Mouse (Mus musculus) cortical plate, adult 2 months (tissue): Measurements from ENCODE around the gene Itih4.

ENCODE experiments used
- CTCF ChIP-seq: fragments of 200-500 bp; IDR thresholded peaks from 2 replicates; pipeline ENCODE4 v1.5.1; 2011; ENCODE audit warnings: mild to moderate bottlenecking, control low read depth, low read length; ENCODE audit not compliant: insufficient read depth; ENCODE audit errors: extremely low read depth
- POLR2A ChIP-seq: fragments of 200-500 bp; IDR thresholded peaks from 2 replicates; pipeline ENCODE4 v1.6.1; 2011; ENCODE audit warnings: mild to moderate bottlenecking, low read length, control low read depth; ENCODE audit not compliant: insufficient read depth; ENCODE audit errors: extremely low read depth

GRCm38 (mm10) chr14:30913404-30913803, 27.1 kb downstream of the Itih4 start:
- no peak for TF ChIP-seq CTCF
- TF ChIP-seq POLR2A = no peak
